Mouse (Mus musculus) heart, embryonic 11.5 days (tissue): Measurements from ENCODE around the gene Chrdl1. TPM values are rescaled to one million over a fixed set of nuclear protein-coding genes. Genes with fewer than 3 reads are reported as not detected.

Experiments used
- ATAC-seq: fragments of 200-750 bp; cut with Nextera tagmentation; replicated peaks from 2 replicates; pipeline ENCODE4 v1.8.0; 2017; ENCODE audit warnings: moderate library complexity; ENCODE audit not compliant: insufficient number of reproducible peaks, low FRiP score, low TSS enrichment
- H3K27ac ChIP-seq: fragments of 300-500 bp; sonication (generic); 2 replicates; pipeline ENCODE4 v1.5.1; 2014; ENCODE audit warnings: mild to moderate bottlenecking, low read depth, low read length
- H3K27me3 ChIP-seq: fragments of 300-500 bp; sonication (generic); 2 replicates; pipeline ENCODE4 v1.6.1; 2014; ENCODE audit warnings: mild to moderate bottlenecking, low read length, mixed read lengths; ENCODE audit not compliant: control insufficient read depth, insufficient read depth
- H3K36me3 ChIP-seq: fragments of 300-500 bp; sonication (generic); 2 replicates; pipeline ENCODE4 v1.6.1; 2014; ENCODE audit warnings: mild to moderate bottlenecking, low read length, moderate library complexity, mixed read lengths; ENCODE audit not compliant: control insufficient read depth, insufficient read depth
- H3K4me1 ChIP-seq: fragments of 300-500 bp; sonication (generic); 2 replicates; pipeline ENCODE4 v1.6.1; 2014; ENCODE audit warnings: low read length; ENCODE audit not compliant: control insufficient read depth, insufficient read depth
- H3K4me2 ChIP-seq: fragments of 300-500 bp; sonication (generic); 2 replicates; pipeline ENCODE4 v1.6.1; 2014; ENCODE audit warnings: mild to moderate bottlenecking, moderate library complexity
- H3K4me3 ChIP-seq: fragments of 300-500 bp; sonication (generic); 2 replicates; pipeline ENCODE4 v1.5.1; 2014; ENCODE audit warnings: low read depth, low read length
- H3K9ac ChIP-seq: fragments of 300-500 bp; sonication (generic); 2 replicates; pipeline ENCODE4 v1.6.1; 2014; ENCODE audit warnings: mild to moderate bottlenecking, low read depth, low read length, moderate library complexity
- H3K9me3 ChIP-seq: fragments of 300-500 bp; sonication (generic); replicated peaks from 2 replicates; pipeline ENCODE4 v1.6.1; 2016; ENCODE audit warnings: low read length; ENCODE audit not compliant: control insufficient read depth
- WGBS: fragments of 180-500 bp; shearing (Covaris S2); extraction: QIAGEN DNeasy Blood & Tissue Kit; methylation state at CpG from one replicate; pipeline ENCODE4 v1.1.7; 2014; ENCODE audit not compliant: insufficient replicate concordance; 5-methylcytosine and 5-hydroxymethylcytosine counted together
- polyA plus RNA-seq: library from polyadenylated mRNA; unstranded; fragments of >200 nt; fragmentation: Nextera tagmentation; extraction: Ambion mirVana; gene quantifications from 2 replicates; pipeline ENCODE4 v1.2.1, GENCODE M21; 2014

Gene Chrdl1
- polyA plus RNA-seq, 1 experiment from 2014 or later = 2.3 TPM

- no peak for ATAC-seq
- Histone ChIP-seq H3K27ac (no peak overlapping the region), H3K36me3 (no peaks in the 10 kb centered on the region), H3K9me3 (no peaks in the 10 kb centered on the region), H3K9ac (no peak overlapping the region), H3K4me1 (no peaks in the 10 kb centered on the region), H3K27me3 (peaks cover 10% of the 10 kb centered on the region; the same call in 1 of the 2 replicates), H3K4me2 (no peak overlapping the region), H3K4me3 (no peak overlapping the region)
- WGBS = 56% methylated on average over 3 of the region's 3 CpGs
Measured at GRCm38 (mm10) chrX:143337561-143337960, 56.5 kb downstream of the Chrdl1 start.

- Histone ChIP-seq H3K4me1 (no peaks in the 10 kb centered on the region), H3K9me3 (no peaks in the 10 kb centered on the region), H3K4me3 (no peak overlapping the region), H3K4me2 (no peak overlapping the region), H3K9ac (no peak overlapping the region), H3K36me3 (no peaks in the 10 kb centered on the region), H3K27me3 (peaks cover 13% of the 10 kb centered on the region; the same call in 1 of the 2 replicates), H3K27ac (no peak overlapping the region)
- WGBS = 64% methylated on average over 4 of the region's 4 CpGs
- ATAC-seq = no peak
Measured at GRCm38 (mm10) chrX:143336661-143337060, 57.4 kb downstream of the Chrdl1 start.

GRCm38 (mm10) chrX:143335846-143336245, 58.2 kb downstream of the Chrdl1 start:
- no peak overlapping the region for H3K27ac ChIP-seq
- no peak overlapping the region for H3K4me3 ChIP-seq
- 29% methylated on average over 5 of the region's 5 CpGs for WGBS
- no peaks in the 10 kb centered on the region for H3K4me1 ChIP-seq
- peak; percentile 61; the same call in 1 of the 2 replicates for ATAC-seq
- no peaks in the 10 kb centered on the region for H3K9me3 ChIP-seq
- no peaks in the 10 kb centered on the region for H3K36me3 ChIP-seq
- H3K4me2 ChIP-seq = no peak overlapping the region
- H3K9ac ChIP-seq = no peak overlapping the region
- peaks cover 19% of the 10 kb centered on the region for H3K27me3 ChIP-seq

GRCm38 (mm10) chrX:143313166-143313565, 80.9 kb downstream of the Chrdl1 start:
- no peak overlapping the region for H3K4me3 ChIP-seq
- no peaks in the 10 kb centered on the region for H3K36me3 ChIP-seq
- H3K27ac ChIP-seq = no peak overlapping the region
- H3K9ac ChIP-seq = no peak overlapping the region
- no peaks in the 10 kb centered on the region for H3K4me1 ChIP-seq
- no peak overlapping the region for H3K4me2 ChIP-seq
- H3K9me3 ChIP-seq = no peaks in the 10 kb centered on the region
- no peak for ATAC-seq
- no peaks in the 10 kb centered on the region for H3K27me3 ChIP-seq
- 80% methylated on average over 3 of the region's 3 CpGs for WGBS

GRCm38 (mm10) chrX:143294726-143295125, 99.3 kb downstream of the Chrdl1 start:
- Histone ChIP-seq H3K4me3 (no peak overlapping the region), H3K4me2 (no peak overlapping the region), H3K4me1 (no peaks in the 10 kb centered on the region), H3K9me3 (no peaks in the 10 kb centered on the region), H3K27ac (no peak overlapping the region), H3K9ac (no peak overlapping the region), H3K27me3 (0 out of 2 replicates have a peak, but pooled peaks cover 3% of the 10 kb centered on the region), H3K36me3 (no peaks in the 10 kb centered on the region)
- ATAC-seq = no peak
- 72% methylated on average over 2 of the region's 2 CpGs for WGBS

GRCm38 (mm10) chrX:143275202-143275601, 118.9 kb downstream of the Chrdl1 start:
- no peaks in the 10 kb centered on the region for H3K27me3 ChIP-seq
- 35% methylated on average over 5 of the region's 5 CpGs for WGBS
- no peaks in the 10 kb centered on the region for H3K4me1 ChIP-seq
- ATAC-seq = no peak
- no peak overlapping the region for H3K9ac ChIP-seq
- H3K36me3 ChIP-seq = no peaks in the 10 kb centered on the region
- no peak overlapping the region for H3K4me3 ChIP-seq
- no peak overlapping the region for H3K4me2 ChIP-seq
- no peaks in the 10 kb centered on the region for H3K9me3 ChIP-seq
- no peak overlapping the region for H3K27ac ChIP-seq

GRCm38 (mm10) chrX:143250709-143251108, 143.4 kb downstream of the Chrdl1 start:
- Histone ChIP-seq H3K27me3 (no peaks in the 10 kb centered on the region), H3K4me2 (no peak overlapping the region), H3K9ac (no peak overlapping the region), H3K27ac (no peak overlapping the region), H3K4me3 (no peak overlapping the region), H3K4me1 (no peaks in the 10 kb centered on the region), H3K9me3 (no peaks in the 10 kb centered on the region; the same call in 1 of the 2 replicates), H3K36me3 (no peaks in the 10 kb centered on the region)
- no peak for ATAC-seq

Other genes starting within 250 kb of the Chrdl1 start
- 6.5 and 7.6 TPM in 2 replicates for gene Pak3, start 124.3 kb upstream of the Chrdl1 start, polyA plus RNA-seq